Mouse (Mus musculus) midbrain, embryonic 12.5 days (tissue): ENCODE results near the gene Cmtm6. TPM values are rescaled to one million over a fixed set of nuclear protein-coding genes. Genes with fewer than 3 reads are reported as not detected.
"Not testable (repeated sequence)": the region's sequence is repeated elsewhere in the genome, so short reads cannot be mapped to it uniquely, and the experiment has no call there.

Experiments used
- ATAC-seq: fragments of 200-750 bp; cut with Nextera tagmentation; 2 replicates; pipeline ENCODE4 v1.8.0; 2017; ENCODE audit warnings: low read depth, moderate TSS enrichment, moderate library complexity; ENCODE audit not compliant: low FRiP score
- H3K27ac ChIP-seq: fragments of 300-500 bp; sonication (generic); replicated peaks from 2 replicates; pipeline ENCODE4 v1.5.1; 2016; ENCODE audit warnings: mild to moderate bottlenecking
- H3K27me3 ChIP-seq: fragments of 300-500 bp; sonication (generic); 2 replicates; pipeline ENCODE4 v1.6.1; 2016; ENCODE audit warnings: mild to moderate bottlenecking
- H3K36me3 ChIP-seq: fragments of 300-500 bp; sonication (generic); 2 replicates; pipeline ENCODE4 v1.6.1; 2016
- H3K4me1 ChIP-seq: fragments of 300-500 bp; sonication (generic); 2 replicates; pipeline ENCODE4 v1.6.1; 2016
- H3K4me2 ChIP-seq: fragments of 300-500 bp; sonication (generic); replicated peaks from 2 replicates; pipeline ENCODE4 v1.6.1; 2016; ENCODE audit warnings: mild to moderate bottlenecking, moderate library complexity
- H3K4me3 ChIP-seq: fragments of 300-500 bp; sonication (generic); 2 replicates; pipeline ENCODE4 v1.5.1; 2016; ENCODE audit warnings: mild to moderate bottlenecking
- H3K9ac ChIP-seq: fragments of 300-500 bp; sonication (generic); replicated peaks from 2 replicates; pipeline ENCODE4 v1.6.1; 2016; ENCODE audit warnings: mild to moderate bottlenecking, moderate library complexity
- H3K9me3 ChIP-seq: fragments of 300-500 bp; sonication (generic); 2 replicates; pipeline ENCODE4 v1.6.1; 2016; ENCODE audit warnings: mild to moderate bottlenecking
- WGBS: fragments of 180-500 bp; shearing (Covaris S2); methylation state at CpG from one replicate; pipeline ENCODE4 v1.1.7; 2016; 5-methylcytosine and 5-hydroxymethylcytosine counted together
- polyA plus RNA-seq: library from polyadenylated mRNA; unstranded; fragments of >200 nt; fragmentation: Nextera tagmentation; extraction: Ambion mirVana; gene quantifications from 2 replicates; pipeline ENCODE4 v1.2.1, GENCODE M21; 2016

The Cmtm6 gene
- polyA plus RNA-seq, 1 experiment from 2014 or later, result 23.8 TPM

DNA sequence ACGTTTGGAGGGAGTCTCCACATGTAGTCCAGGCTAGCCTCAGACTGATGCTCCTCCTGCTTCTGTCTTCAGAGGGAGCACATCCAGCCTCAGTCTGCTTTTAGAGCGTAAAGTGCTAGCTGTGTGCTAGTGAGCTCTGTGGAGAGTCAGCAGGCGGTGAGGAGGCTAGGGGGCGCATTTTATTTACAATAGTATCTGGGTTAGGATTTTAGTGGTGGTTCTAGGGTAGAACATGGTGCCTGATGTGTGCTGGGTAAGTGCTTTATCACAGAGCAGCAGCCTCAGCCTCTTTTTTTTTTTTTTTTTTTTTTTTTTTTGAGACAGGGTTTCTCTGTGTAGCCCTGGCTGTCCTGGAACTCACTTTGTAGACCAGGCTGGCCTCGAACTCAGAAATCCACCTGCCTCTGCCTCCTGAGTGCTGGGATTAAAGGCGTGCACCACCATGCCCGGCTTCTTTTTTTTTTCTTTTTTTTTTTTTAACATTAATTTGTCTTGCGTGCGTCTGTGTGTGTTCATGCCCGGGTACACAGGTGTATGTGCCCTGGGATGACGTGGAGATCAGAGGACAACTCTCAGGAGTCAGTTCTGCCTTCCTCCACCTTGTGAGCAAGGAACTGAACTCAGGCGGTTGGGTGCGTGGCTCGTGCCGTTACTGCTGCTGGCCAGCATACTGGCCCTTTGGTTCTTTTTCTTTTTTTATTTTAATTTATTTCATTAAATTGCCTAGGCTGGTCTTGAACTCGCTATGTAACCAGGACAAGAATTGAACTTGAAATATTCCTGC lies 30.8 kb upstream of the Cmtm6 start:
- 93% methylated on average over 15 of the region's 16 CpGs for WGBS
- H3K36me3 ChIP-seq, result peaks cover 28% of the 10 kb centered on the region
- no peaks in the 10 kb centered on the region for H3K27me3 ChIP-seq
- no peaks in the 10 kb centered on the region for H3K4me1 ChIP-seq
- no peak overlapping the region for H3K4me2 ChIP-seq
- H3K4me3 ChIP-seq, result no peak overlapping the region
- H3K9me3 ChIP-seq, result no peaks in the 10 kb centered on the region
- no peak for ATAC-seq
- H3K9ac ChIP-seq, result no peak overlapping the region
- H3K27ac ChIP-seq, result no peak overlapping the region

DNA sequence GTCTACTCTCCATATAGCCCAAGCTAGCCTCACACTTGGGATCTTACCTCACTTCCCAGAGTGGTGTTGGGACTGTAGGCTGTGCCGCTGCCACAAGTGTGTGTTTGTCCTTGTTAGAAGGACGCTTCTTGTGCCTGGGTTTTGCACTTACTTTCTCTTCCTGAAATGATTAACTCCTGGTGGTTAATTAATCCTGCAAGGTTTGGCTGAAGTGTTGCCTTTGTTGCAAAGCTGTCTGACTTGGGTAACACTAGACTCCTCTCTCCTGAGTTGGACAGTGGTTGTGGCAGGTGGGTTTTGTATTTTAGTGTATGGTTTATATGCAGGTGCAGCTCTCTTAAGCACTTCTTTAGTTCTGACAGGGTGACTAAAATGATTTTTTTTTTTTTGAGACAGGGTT lies 29.9 kb upstream of the Cmtm6 start:
- H3K27ac ChIP-seq, result no peak overlapping the region
- H3K27me3 ChIP-seq, result no peaks in the 10 kb centered on the region
- WGBS, result 97% methylated on average over 2 of the region's 2 CpGs
- H3K9ac ChIP-seq, result no peak overlapping the region
- H3K4me1 ChIP-seq, result no peaks in the 10 kb centered on the region
- no peak overlapping the region for H3K4me3 ChIP-seq
- no peaks in the 10 kb centered on the region for H3K9me3 ChIP-seq
- H3K36me3 ChIP-seq, result peaks cover 34% of the 10 kb centered on the region
- H3K4me2 ChIP-seq, result no peak overlapping the region
- ATAC-seq, result no peak

DNA sequence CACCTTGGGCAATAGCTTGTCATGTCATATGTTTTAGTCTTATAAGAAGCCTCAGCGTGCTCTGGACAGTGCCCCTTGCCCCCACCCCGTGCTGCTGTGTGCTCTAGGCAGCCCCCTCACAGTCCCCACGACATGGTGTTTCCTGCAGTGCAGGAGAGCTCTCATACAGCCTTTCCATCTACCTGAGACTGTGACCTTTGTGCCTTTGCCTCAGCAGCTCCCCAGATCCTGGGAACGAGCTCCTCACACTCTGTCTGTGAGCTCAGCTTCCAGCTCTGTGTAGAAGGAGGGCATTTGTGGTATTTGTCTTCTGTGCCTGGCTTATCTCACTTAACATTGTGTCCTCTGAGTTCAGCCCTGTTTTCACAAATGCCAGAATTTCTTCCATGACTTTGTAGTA lies 29.0 kb upstream of the Cmtm6 start:
- no peak overlapping the region for H3K4me2 ChIP-seq
- H3K4me3 ChIP-seq, result no peak overlapping the region
- no peaks in the 10 kb centered on the region for H3K4me1 ChIP-seq
- no peak overlapping the region for H3K9ac ChIP-seq
- H3K36me3 ChIP-seq, result peaks cover 42% of the 10 kb centered on the region
- no peaks in the 10 kb centered on the region for H3K9me3 ChIP-seq
- H3K27ac ChIP-seq, result no peak overlapping the region
- WGBS, result 97% methylated on average over 4 of the region's 4 CpGs
- no peak for ATAC-seq
- no peaks in the 10 kb centered on the region for H3K27me3 ChIP-seq

DNA sequence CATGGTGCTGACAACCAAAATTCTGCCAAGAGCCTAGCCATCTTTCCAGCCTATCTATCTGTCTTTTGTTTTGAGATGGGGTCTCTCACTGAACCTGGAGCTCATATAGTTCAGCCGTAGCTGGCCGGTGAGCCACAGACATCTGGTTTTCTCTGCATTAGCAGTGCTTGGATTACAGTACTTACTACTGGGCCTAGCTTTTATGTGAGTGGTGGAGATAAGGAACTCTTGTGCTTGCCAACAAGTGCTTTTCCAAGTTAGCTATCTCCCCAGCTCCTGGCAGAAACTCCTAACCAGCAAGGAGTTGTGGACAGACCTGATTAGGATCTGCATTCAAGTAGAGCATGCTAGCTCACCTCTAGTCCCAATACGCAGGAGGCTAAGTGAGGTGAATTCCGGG lies 23.1 kb upstream of the Cmtm6 start:
- Histone ChIP-seq H3K36me3 (peaks cover 71% of the 10 kb centered on the region), H3K4me3 (no peak overlapping the region), H3K9ac (no peak overlapping the region), H3K4me1 (no peaks in the 10 kb centered on the region), H3K27ac (no peak overlapping the region), H3K4me2 (no peak overlapping the region), H3K9me3 (no peaks in the 10 kb centered on the region), H3K27me3 (no peaks in the 10 kb centered on the region)
- WGBS, result 99% methylated on average over 4 of the region's 4 CpGs
- no peak for ATAC-seq

DNA sequence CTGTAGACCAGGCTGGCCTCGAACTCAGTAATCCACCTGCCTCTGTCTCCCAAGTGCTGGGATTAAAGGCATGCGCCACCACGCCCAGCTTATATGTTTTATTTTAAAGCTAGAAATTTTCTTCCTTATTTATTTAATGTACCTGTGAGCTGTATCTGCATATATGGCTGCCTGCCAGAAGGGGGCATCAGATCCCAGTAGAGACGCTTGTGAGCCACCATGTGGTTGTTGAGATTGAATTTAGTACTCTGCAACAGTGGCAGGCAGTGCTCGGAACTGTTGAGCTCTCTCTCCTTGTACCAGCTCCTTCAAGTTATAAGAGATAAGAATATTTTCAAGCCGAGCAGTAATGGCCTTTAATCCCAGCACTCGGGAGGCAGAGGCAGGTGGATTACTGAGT lies 20.6 kb upstream of the Cmtm6 start:
- ATAC-seq, result no peak
- whole genome bisulfite sequencing, result 85% methylated on average over 7 of the region's 7 CpGs
- Histone ChIP-seq H3K9ac (no peak overlapping the region), H3K9me3 (no peaks in the 10 kb centered on the region), H3K4me3 (no peak overlapping the region), H3K36me3 (peaks cover 88% of the 10 kb centered on the region), H3K4me2 (no peak overlapping the region), H3K4me1 (no peaks in the 10 kb centered on the region), H3K27me3 (no peaks in the 10 kb centered on the region), H3K27ac (no peak overlapping the region)

DNA sequence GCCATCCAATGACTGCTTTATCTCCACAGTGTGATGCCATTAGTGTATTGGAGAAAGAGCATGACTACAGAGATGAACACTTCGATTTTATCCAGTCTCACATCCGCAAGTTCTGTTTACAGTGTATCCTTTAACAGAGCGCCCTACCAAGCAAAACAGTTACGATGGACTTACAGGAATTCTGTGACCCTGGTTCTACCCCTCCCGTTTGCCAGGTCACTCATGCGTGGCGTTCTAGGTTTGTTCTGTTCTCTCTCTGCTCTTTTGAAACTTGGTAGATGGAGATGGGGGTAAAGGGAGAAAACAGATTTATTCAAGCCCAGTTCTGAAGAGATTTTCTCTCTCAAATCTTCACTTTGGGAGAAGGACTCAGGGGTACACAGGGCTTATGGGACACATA lies 17.4 kb upstream of the Cmtm6 start:
- 95% methylated on average over 7 of the region's 7 CpGs for WGBS
- H3K9ac ChIP-seq, result no peak overlapping the region
- no peaks in the 10 kb centered on the region for H3K4me1 ChIP-seq
- no peak overlapping the region for H3K4me2 ChIP-seq
- no peak overlapping the region for H3K4me3 ChIP-seq
- H3K9me3 ChIP-seq, result no peaks in the 10 kb centered on the region
- H3K27ac ChIP-seq, result no peak overlapping the region
- ATAC-seq, result no peak
- no peaks in the 10 kb centered on the region for H3K27me3 ChIP-seq
- peaks cover 89% of the 10 kb centered on the region for H3K36me3 ChIP-seq

DNA sequence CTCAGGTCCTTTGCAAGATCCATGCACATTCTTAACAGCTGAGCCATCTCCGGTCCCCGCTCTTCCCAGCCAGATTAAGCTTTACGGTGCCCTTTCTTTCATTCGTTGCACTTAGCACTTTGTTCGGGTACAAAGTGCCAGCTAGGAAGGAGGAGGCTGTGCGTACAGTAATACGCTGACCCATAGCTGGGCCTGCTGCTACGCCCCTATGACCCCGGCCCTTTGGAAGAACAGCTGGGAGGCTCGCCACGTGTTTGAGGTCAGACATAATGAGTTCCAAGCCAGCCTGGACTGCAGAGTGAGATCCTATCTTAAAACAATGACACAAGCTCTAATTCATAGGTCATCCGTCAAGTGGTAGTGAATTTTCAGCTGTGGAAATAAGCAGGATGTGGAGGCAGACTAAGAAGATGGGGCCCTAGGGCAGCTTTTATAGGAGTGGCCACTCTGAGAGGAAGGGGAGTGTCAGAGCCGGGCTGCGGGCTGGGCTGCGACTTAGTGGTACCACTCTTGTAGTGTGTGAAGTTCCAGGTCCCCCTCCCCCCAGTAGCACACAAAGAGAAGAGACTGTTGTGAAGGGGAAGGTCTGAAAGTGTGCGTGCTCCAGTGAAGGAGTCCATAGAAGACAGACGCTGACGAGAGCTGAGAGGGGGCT lies 14.1 kb upstream of the Cmtm6 start:
- Histone ChIP-seq H3K4me2 (no peak overlapping the region), H3K36me3 (peaks cover 96% of the 10 kb centered on the region), H3K27ac (no peak overlapping the region), H3K4me3 (no peak overlapping the region), H3K27me3 (no peaks in the 10 kb centered on the region), H3K4me1 (no peaks in the 10 kb centered on the region), H3K9ac (no peak overlapping the region), H3K9me3 (no peaks in the 10 kb centered on the region)
- ATAC-seq, result no peak
- 85% methylated on average over 18 of the region's 18 CpGs for WGBS

DNA sequence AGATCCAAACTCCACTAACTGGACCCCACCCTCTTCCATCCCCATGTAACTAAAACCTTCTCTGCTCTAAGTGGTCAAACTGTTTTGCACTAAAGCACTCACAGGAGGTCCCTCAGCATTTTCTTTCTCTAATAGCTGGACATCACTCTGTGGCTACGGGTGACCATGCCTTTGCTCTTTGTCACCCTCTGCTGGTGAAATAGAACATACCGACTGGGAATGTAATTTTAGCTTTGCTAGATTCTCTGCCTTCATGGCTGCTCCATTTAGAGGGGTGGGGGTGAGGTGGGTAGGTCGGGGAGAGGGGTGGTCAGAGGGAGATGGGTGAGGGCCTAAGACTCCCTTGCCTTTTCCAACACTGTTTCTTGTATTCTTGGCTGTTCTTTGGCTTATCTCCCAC lies 3.6 kb upstream of the Cmtm6 start:
- WGBS, result 10% methylated on average over 3 of the region's 3 CpGs
- no peaks in the 10 kb centered on the region for H3K27me3 ChIP-seq
- no peaks in the 10 kb centered on the region for H3K9me3 ChIP-seq
- H3K4me1 ChIP-seq, result peaks cover 8% of the 10 kb centered on the region
- H3K9ac ChIP-seq, result no peak overlapping the region
- H3K4me2 ChIP-seq, result no peak overlapping the region
- no peak for ATAC-seq
- no peak overlapping the region for H3K27ac ChIP-seq
- peaks cover 33% of the 10 kb centered on the region for H3K36me3 ChIP-seq
- no peak overlapping the region for H3K4me3 ChIP-seq

DNA sequence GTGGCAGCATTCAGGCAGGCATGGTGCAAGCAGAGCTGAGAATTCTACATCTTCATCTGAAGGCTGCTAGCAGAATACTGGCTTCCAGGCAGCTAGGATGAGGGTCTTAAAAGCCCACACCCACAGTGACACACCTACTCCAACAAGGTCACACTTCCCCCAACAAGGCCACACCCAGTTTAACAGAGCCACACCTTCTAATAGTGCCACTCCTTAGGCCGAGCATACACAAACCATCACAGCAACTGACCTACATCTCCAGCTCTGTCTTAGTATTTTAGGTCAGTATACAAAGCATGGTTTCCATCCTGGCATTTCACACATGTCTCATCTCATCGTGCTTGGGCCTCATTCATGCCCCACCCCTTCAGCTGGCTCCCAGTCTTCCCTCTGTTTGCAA lies 2.5 kb upstream of the Cmtm6 start:
- Histone ChIP-seq H3K36me3 (peaks cover 22% of the 10 kb centered on the region), H3K4me1 (peaks cover 14% of the 10 kb centered on the region)
- not testable (repeated sequence) for H3K27me3 ChIP-seq, H3K4me3 ChIP-seq, H3K9me3 ChIP-seq, H3K4me2 ChIP-seq, H3K9ac ChIP-seq, H3K27ac ChIP-seq, ATAC-seq
- 71% methylated on average over 2 of the region's 2 CpGs for WGBS

DNA sequence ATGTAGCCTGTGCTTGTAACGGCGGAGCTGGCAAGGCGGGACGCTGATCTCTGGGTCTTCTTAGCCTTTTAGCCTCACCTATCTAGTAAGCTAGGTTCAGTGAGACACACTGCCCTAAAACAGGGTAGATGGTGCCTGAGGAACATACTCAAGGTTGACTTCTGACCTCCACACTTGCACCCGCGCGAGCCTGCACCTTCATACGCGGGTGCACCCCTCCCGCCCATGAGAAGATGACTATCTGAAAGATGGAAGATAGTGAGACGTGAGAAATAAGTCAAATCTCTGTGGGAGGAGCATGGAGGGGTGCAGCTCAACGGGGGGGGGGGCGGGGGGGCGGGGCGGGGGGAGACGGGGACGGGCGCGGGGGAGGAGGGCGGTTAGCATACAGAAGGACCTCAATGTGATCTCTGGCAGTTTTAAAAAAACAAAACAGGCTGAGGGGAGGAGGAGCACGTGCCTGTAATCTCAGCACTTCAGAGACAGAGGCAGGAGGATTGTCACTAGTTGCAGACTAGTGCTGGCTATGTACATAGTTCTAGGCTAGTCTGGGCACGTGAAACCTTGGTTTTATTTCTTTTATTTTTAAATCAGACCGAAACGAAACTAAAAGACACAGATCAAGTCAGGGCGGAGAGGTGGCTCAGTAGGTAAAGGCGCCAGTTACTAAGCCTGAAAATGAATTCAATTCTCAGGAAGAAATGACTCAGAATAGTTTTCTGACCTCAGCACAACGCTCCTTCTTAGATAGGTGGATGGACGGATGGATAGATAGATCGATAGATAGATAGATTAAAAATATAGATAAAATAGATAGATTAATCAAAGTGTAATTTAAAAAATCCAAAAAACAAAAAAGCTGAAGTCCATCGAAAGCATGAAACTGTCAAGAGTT lies 758 bp upstream of the Cmtm6 start:
- no peak for ATAC-seq
- Histone ChIP-seq H3K4me2 (peak overlapping the region; percentile 75; the same call in 1 of the 2 replicates), H3K4me1 (peaks cover 16% of the 10 kb centered on the region), H3K36me3 (peaks cover 5% of the 10 kb centered on the region), H3K4me3 (peak overlapping the region; percentile 83; the same call in 1 of the 2 replicates), H3K9ac (no peak overlapping the region), H3K27ac (no peak overlapping the region), H3K9me3 (no peaks in the 10 kb centered on the region), H3K27me3 (no peaks in the 10 kb centered on the region)
- 51% methylated on average over 22 of the region's 30 CpGs for WGBS

DNA sequence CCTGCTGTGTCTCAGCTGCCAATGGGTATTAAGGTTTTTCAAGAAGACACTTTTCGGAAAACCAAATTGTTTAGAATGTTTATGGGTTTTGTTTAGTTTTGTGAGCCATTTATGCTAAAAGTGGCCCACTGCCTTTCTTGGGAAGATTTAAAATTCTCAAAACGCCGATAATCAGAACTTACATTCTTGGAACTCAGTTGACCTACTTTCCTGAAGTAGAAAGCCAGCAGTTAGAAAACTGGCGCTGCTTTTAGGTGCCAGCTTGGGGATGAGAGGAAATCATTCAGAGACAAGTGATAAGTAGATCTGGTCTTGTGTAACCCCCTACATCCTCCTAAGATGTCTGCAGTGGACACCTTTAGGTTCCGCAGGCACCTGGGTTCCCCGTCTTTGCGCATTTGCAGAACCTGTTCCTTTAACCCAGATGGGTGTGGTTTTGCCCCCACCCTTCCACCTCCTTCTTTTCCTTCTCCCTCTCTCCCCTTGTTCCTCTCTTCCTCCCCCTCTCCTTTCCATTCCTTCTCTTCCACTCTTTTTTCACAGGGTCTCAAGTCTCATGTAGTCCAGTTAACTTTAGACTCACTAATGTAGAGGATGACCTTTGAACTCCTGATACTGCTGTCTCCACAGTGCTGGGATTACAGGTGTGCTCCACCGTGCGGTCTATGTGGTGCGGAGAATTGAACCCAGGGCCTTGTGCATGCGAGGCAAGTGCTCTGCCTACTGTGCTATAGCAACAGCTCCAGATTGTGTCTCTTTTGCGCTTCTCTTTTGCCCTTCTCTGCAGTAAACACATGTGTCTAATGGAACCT lies 1.2 kb downstream of the Cmtm6 start:
- Histone ChIP-seq H3K36me3 (no peaks in the 10 kb centered on the region), H3K4me2 (peak overlapping the region; percentile 75), H3K9me3 (no peaks in the 10 kb centered on the region), H3K9ac (peak overlapping the region; percentile 88), H3K4me1 (peaks cover 16% of the 10 kb centered on the region), H3K27me3 (no peaks in the 10 kb centered on the region), H3K27ac (no peak overlapping the region), H3K4me3 (peak overlapping the region; percentile 83)
- WGBS, result 76% methylated on average over 12 of the region's 12 CpGs
- ATAC-seq, result no peak
